Mouse (Mus musculus): ENCODE results near the gene Dennd1a. TPM values are rescaled to one million over a fixed set of nuclear protein-coding genes. Genes with fewer than 3 reads are reported as not detected.
"Not testable (repeated sequence)": the region's sequence is repeated elsewhere in the genome, so short reads cannot be mapped to it uniquely, and the experiment has no call there.

The Dennd1a gene
- polyA plus RNA-seq, 1 experiment from 2014 or later: 12.3 TPM

- 84% methylated on average over 2 of the region's 2 CpGs for WGBS
- H3K4me3 ChIP-seq (ENCODE audit: low read depth, low read length): no peak overlapping the region
- peaks cover 13% of the 10 kb centered on the region; the same call in 1 of the 2 replicates for H3K4me1 ChIP-seq (ENCODE audit: control insufficient read depth, insufficient read depth, low read length)
- H3K27me3 ChIP-seq (ENCODE audit: control insufficient read depth, insufficient read depth, low read length): no peaks in the 10 kb centered on the region
- no peak overlapping the region for H3K4me2 ChIP-seq (ENCODE audit: low read depth, severe bottlenecking)
- no peaks in the 10 kb centered on the region for H3K36me3 ChIP-seq (ENCODE audit: control insufficient read depth, insufficient read depth, low read length)
- H3K9me3 ChIP-seq (ENCODE audit: control insufficient read depth, low read length): no peaks in the 10 kb centered on the region
- ATAC-seq (ENCODE audit: insufficient number of reproducible peaks, low FRiP score, low TSS enrichment, low read depth): no peak
- H3K27ac ChIP-seq (replicated peaks; ENCODE audit: low read depth, low read length): no peak overlapping the region
- DNase-seq (ENCODE audit: low spot score): no peak
- no peak overlapping the region for H3K9ac ChIP-seq (ENCODE audit: low read length)
Observed at GRCm38 (mm10) chr2:37942906-37943305, 344.3 kb downstream of the Dennd1a start.

DNA sequence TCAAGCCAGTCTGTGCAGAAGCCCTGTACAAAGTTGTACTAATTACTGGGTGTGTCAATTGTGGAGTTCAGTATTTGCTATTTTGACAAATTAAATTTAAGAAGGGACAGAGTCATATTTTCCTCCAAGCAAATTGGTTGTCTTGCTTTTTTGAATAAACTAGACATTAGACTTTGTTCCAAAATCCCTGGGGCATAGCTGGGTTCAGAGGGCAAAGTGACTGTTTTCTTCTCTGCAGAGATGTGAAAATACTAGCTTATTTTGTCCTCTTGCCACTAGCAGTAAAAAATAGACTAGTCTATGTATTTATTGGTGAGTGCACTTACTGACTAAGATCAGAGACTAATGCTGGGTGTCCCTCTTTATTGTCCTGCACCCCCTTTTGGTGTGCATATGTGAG is 345.4 kb downstream of the Dennd1a start:
- ATAC-seq (ENCODE audit: insufficient number of reproducible peaks, low FRiP score, low TSS enrichment, low read depth): no peak
- H3K27me3 ChIP-seq (ENCODE audit: control insufficient read depth, insufficient read depth, low read length): no peaks in the 10 kb centered on the region
- H3K9ac ChIP-seq (ENCODE audit: low read length): no peak overlapping the region
- no peak overlapping the region for H3K27ac ChIP-seq (replicated peaks; ENCODE audit: low read depth, low read length)
- no peak overlapping the region for H3K4me3 ChIP-seq (ENCODE audit: low read depth, low read length)
- H3K36me3 ChIP-seq (ENCODE audit: control insufficient read depth, insufficient read depth, low read length): no peaks in the 10 kb centered on the region
- peaks cover 13% of the 10 kb centered on the region; the same call in 1 of the 2 replicates for H3K4me1 ChIP-seq (ENCODE audit: control insufficient read depth, insufficient read depth, low read length)
- no peak overlapping the region for H3K4me2 ChIP-seq (ENCODE audit: low read depth, severe bottlenecking)
- no peaks in the 10 kb centered on the region for H3K9me3 ChIP-seq (ENCODE audit: control insufficient read depth, low read length)
- no peak for DNase-seq (ENCODE audit: low spot score)

- DNase-seq (ENCODE audit: low spot score) (no peak), ATAC-seq (ENCODE audit: insufficient number of reproducible peaks, low FRiP score, low TSS enrichment, low read depth) (no peak)
- Histone ChIP-seq H3K36me3 (ENCODE audit: control insufficient read depth, insufficient read depth, low read length) (no peaks in the 10 kb centered on the region), H3K27ac (replicated peaks; ENCODE audit: low read depth, low read length) (no peak overlapping the region), H3K4me1 (ENCODE audit: control insufficient read depth, insufficient read depth, low read length) (peaks cover 10% of the 10 kb centered on the region; the same call in 1 of the 2 replicates), H3K4me3 (ENCODE audit: low read depth, low read length) (no peak overlapping the region), H3K9me3 (ENCODE audit: control insufficient read depth, low read length) (no peaks in the 10 kb centered on the region), H3K4me2 (ENCODE audit: low read depth, severe bottlenecking) (no peak overlapping the region), H3K27me3 (ENCODE audit: control insufficient read depth, insufficient read depth, low read length) (no peaks in the 10 kb centered on the region), H3K9ac (ENCODE audit: low read length) (no peak overlapping the region)
- WGBS: 89% methylated on average over 4 of the region's 4 CpGs
Observed at GRCm38 (mm10) chr2:37940845-37941361, 346.3 kb downstream of the Dennd1a start.

- no peak overlapping the region for H3K4me3 ChIP-seq (ENCODE audit: low read depth, low read length)
- H3K27ac ChIP-seq (replicated peaks; ENCODE audit: low read depth, low read length): no peak overlapping the region
- WGBS: 55% methylated on average over 1 of the region's 1 CpGs
- no peaks in the 10 kb centered on the region for H3K27me3 ChIP-seq (ENCODE audit: control insufficient read depth, insufficient read depth, low read length)
- H3K4me1 ChIP-seq (ENCODE audit: control insufficient read depth, insufficient read depth, low read length): 0 out of 2 replicates have a peak, but pooled peaks cover 3% of the 10 kb centered on the region
- H3K9me3 ChIP-seq (ENCODE audit: control insufficient read depth, low read length): no peaks in the 10 kb centered on the region
- no peak for DNase-seq (ENCODE audit: low spot score)
- no peak overlapping the region for H3K4me2 ChIP-seq (ENCODE audit: low read depth, severe bottlenecking)
- no peak overlapping the region for H3K9ac ChIP-seq (ENCODE audit: low read length)
- no peak for ATAC-seq (ENCODE audit: insufficient number of reproducible peaks, low FRiP score, low TSS enrichment, low read depth)
- no peaks in the 10 kb centered on the region for H3K36me3 ChIP-seq (ENCODE audit: control insufficient read depth, insufficient read depth, low read length)
Observed at GRCm38 (mm10) chr2:37939997-37940396, 347.2 kb downstream of the Dennd1a start.

GRCm38 (mm10) chr2:37936922-37937321 is 350.3 kb downstream of the Dennd1a start:
- H3K4me2 ChIP-seq (ENCODE audit: low read depth, severe bottlenecking); H3K4me1 ChIP-seq (ENCODE audit: control insufficient read depth, insufficient read depth, low read length); H3K9ac ChIP-seq (ENCODE audit: low read length); ATAC-seq (ENCODE audit: insufficient number of reproducible peaks, low FRiP score, low TSS enrichment, low read depth); H3K36me3 ChIP-seq (ENCODE audit: control insufficient read depth, insufficient read depth, low read length); H3K4me3 ChIP-seq (ENCODE audit: low read depth, low read length); H3K27ac ChIP-seq (replicated peaks; ENCODE audit: low read depth, low read length); H3K27me3 ChIP-seq (ENCODE audit: control insufficient read depth, insufficient read depth, low read length); H3K9me3 ChIP-seq (ENCODE audit: control insufficient read depth, low read length); DNase-seq (ENCODE audit: low spot score): not testable (repeated sequence)
- 95% methylated on average over 2 of the region's 4 CpGs for WGBS

DNA sequence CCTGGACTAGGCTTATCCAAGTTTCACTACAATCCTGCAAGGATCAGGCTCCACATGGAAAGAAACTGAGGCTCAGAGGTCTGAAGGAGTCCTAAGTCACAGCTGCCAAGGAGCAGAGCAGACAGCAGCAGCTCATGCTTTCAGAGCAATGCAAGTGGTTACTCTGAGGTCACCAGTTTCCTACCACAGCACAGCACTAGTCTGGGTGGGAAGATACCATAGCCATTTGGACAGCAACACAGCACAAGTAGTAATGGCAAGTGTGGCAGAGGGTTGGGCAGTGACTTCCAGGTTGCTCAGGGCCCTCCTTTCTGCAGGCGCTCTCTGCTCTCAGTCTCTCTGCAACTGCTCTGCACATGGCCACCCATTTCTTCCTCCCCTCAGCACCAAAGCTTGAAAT is 354.9 kb downstream of the Dennd1a start:
- no peak overlapping the region for H3K4me2 ChIP-seq (ENCODE audit: low read depth, severe bottlenecking)
- no peaks in the 10 kb centered on the region for H3K36me3 ChIP-seq (ENCODE audit: control insufficient read depth, insufficient read depth, low read length)
- no peaks in the 10 kb centered on the region for H3K27me3 ChIP-seq (ENCODE audit: control insufficient read depth, insufficient read depth, low read length)
- no peak overlapping the region for H3K4me3 ChIP-seq (ENCODE audit: low read depth, low read length)
- WGBS: 100% methylated on average over 1 of the region's 1 CpGs
- peaks cover 6% of the 10 kb centered on the region; the same call in 1 of the 2 replicates for H3K4me1 ChIP-seq (ENCODE audit: control insufficient read depth, insufficient read depth, low read length)
- H3K27ac ChIP-seq (replicated peaks; ENCODE audit: low read depth, low read length): no peak overlapping the region
- H3K9ac ChIP-seq (ENCODE audit: low read length): no peak overlapping the region
- no peak for ATAC-seq (ENCODE audit: insufficient number of reproducible peaks, low FRiP score, low TSS enrichment, low read depth)
- no peaks in the 10 kb centered on the region for H3K9me3 ChIP-seq (ENCODE audit: control insufficient read depth, low read length)
- no peak for DNase-seq (ENCODE audit: low spot score)

DNA sequence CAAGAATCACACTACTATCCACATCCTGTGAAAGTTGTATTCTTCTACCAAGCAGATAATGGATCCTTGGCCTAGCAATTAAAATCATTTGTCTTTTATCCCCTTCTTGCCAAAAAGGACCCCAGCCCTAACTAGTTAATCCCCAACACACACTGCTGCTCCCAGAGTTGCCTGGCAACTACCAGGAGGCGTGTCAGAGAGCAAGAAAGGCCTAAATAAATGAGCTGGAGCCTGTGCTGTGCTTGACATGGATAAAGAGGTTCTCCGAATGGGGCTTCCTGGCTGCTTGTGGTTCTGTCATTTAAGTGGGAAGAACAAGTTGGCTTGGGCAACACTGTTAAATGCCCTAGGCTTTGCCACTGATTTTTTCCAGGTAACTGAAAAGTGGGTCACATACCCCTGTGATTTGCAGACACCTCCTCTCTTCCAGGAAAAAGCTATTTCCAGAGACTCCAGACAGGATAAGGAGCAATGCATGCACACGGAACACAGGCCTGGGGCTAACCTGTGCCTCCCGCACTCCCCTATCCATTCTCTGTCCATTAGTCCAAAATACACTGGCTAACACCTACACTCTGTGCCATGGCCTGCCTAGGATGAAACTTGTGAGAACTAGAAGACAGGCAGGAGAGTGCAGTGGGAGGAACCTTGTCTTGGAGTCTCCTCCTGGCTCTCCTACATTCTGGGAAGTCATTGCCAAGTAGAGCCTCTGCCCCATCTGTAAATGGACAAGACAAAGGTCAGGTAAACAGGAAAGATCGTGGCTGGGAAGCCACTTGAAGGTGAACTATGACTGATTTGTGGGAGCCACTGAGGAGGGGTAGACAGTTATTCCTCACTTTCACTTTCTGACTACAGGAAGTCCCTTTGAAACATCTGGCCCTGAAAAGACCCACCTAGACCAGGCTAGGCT is 355.9 kb downstream of the Dennd1a start:
- Histone ChIP-seq H3K4me1 (ENCODE audit: control insufficient read depth, insufficient read depth, low read length) (peaks cover 6% of the 10 kb centered on the region; the same call in 1 of the 2 replicates), H3K27me3 (ENCODE audit: control insufficient read depth, insufficient read depth, low read length) (no peaks in the 10 kb centered on the region), H3K4me3 (ENCODE audit: low read depth, low read length) (no peak overlapping the region), H3K9ac (ENCODE audit: low read length) (no peak overlapping the region), H3K36me3 (ENCODE audit: control insufficient read depth, insufficient read depth, low read length) (no peaks in the 10 kb centered on the region), H3K27ac (replicated peaks; ENCODE audit: low read depth, low read length) (no peak overlapping the region), H3K9me3 (ENCODE audit: control insufficient read depth, low read length) (no peaks in the 10 kb centered on the region), H3K4me2 (ENCODE audit: low read depth, severe bottlenecking) (no peak overlapping the region)
- 55% methylated on average over 5 of the region's 5 CpGs for WGBS
- DNase-seq (ENCODE audit: low spot score): no peak
- ATAC-seq (ENCODE audit: insufficient number of reproducible peaks, low FRiP score, low TSS enrichment, low read depth): no peak

DNA sequence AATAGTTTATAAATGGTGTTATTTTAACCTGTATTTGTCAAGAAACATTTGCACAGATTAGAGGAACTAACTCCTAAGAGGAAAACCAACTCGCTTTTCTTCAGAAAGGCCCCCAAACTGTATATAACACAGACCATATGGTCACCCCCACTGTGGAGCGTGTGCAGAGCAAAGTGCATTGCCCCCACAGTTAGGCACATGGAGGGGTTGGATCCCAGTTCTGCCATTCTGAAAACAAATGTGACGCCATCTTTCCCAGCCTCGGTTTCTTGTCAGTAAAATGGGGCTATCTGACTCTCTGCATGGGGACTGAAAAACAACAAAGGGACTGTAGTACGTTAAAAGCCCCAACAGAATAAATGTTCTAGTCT is 361.1 kb downstream of the Dennd1a start:
- H3K4me1 ChIP-seq (ENCODE audit: control insufficient read depth, insufficient read depth, low read length): peaks cover 2% of the 10 kb centered on the region; the same call in 1 of the 2 replicates
- DNase-seq (ENCODE audit: low spot score): no peak
- H3K36me3 ChIP-seq (ENCODE audit: control insufficient read depth, insufficient read depth, low read length): no peaks in the 10 kb centered on the region
- H3K27ac ChIP-seq (replicated peaks; ENCODE audit: low read depth, low read length): no peak overlapping the region
- H3K4me2 ChIP-seq (ENCODE audit: low read depth, severe bottlenecking): no peak overlapping the region
- no peak for ATAC-seq (ENCODE audit: insufficient number of reproducible peaks, low FRiP score, low TSS enrichment, low read depth)
- H3K9me3 ChIP-seq (ENCODE audit: control insufficient read depth, low read length): no peaks in the 10 kb centered on the region
- 68% methylated on average over 5 of the region's 5 CpGs for WGBS
- H3K9ac ChIP-seq (ENCODE audit: low read length): no peak overlapping the region
- no peaks in the 10 kb centered on the region for H3K27me3 ChIP-seq (ENCODE audit: control insufficient read depth, insufficient read depth, low read length)
- no peak overlapping the region for H3K4me3 ChIP-seq (ENCODE audit: low read depth, low read length)

Measured in limb, embryonic 11.5 days (tissue).